Mouse (Mus musculus): Measurements from ENCODE around the gene Pfkfb2. TPM values are rescaled to one million over a fixed set of nuclear protein-coding genes. Genes with fewer than 3 reads are reported as not detected.

Pfkfb2 gene
- polyA plus RNA-seq, 1 experiment from 2014 or later: 21.5 TPM

DNA sequence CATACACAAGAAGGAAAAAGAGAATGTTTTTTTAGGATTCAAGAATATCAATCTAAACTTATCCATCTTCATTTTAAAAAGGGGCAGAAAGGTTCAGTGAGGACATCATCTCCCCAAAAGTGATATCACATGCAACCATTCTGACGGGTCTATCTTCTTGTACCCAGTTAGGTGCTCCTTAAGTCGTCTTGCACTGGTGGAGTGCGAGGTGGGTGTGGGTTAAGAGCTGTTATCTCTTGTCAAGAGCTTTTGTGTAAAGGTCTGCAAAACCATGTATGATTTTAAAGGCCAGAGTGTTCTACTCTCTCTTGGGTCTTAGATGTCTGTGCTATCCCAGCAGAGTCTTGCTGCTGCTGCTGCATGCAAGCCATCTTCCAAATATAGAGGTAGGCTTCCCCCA, 17.8 kb upstream of the Pfkfb2 start:
- no peak overlapping the region for H3K9ac ChIP-seq (replicated peaks)
- WGBS: 91% methylated on average over 3 of the region's 3 CpGs
- H3K4me3 ChIP-seq (replicated peaks): no peak overlapping the region
- H3K9me3 ChIP-seq: no peaks in the 10 kb centered on the region
- no peaks in the 10 kb centered on the region for H3K27me3 ChIP-seq
- no peak overlapping the region for H3K27ac ChIP-seq
- H3K36me3 ChIP-seq: no peaks in the 10 kb centered on the region
- H3K4me2 ChIP-seq (replicated peaks): no peak overlapping the region
- no peak for ATAC-seq
- H3K4me1 ChIP-seq (replicated peaks): no peaks in the 10 kb centered on the region

DNA sequence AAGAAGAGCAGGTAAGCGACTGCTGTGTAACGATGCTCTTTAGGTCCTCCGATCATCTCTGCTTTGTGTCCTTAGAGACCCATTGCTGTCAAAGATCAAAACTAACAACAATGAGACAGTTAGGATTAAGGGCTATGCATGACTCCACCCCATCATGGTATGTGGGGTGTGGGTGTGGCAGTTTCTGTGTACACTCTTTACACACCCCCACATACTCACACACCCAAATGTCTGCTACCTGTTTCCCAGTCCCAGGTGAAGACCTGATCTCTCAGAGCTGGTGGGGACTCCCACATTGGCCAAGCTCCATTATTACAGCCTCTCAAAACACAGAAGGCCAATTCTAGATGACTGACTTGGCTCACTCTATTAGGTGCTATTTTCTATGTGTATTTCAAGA, 16.5 kb upstream of the Pfkfb2 start:
- no peak overlapping the region for H3K4me2 ChIP-seq (replicated peaks)
- no peak overlapping the region for H3K4me3 ChIP-seq (replicated peaks)
- H3K27me3 ChIP-seq: no peaks in the 10 kb centered on the region
- H3K4me1 ChIP-seq (replicated peaks): no peaks in the 10 kb centered on the region
- 96% methylated on average over 3 of the region's 3 CpGs for WGBS
- H3K27ac ChIP-seq: no peak overlapping the region
- no peaks in the 10 kb centered on the region for H3K9me3 ChIP-seq
- H3K36me3 ChIP-seq: no peaks in the 10 kb centered on the region
- ATAC-seq: no peak
- no peak overlapping the region for H3K9ac ChIP-seq (replicated peaks)

DNA sequence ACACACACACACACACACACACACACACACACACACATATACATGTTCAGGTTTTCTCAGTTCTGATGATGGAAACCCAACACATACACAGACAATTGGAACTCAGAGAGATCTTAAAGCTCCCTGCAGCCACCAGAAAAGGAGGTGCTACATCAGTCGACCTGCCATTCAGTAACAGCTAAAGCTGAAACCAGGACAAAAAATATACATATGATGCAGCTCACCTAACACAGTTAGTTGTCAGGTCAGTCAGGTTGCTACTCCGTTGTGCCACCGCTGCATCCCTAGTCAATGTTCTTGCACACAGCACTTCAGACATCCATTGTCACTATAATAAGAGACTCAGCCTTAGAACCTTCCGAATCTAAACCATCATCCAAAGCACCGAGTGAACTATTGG, 15.9 kb upstream of the Pfkfb2 start:
- Histone ChIP-seq H3K4me2 (replicated peaks) (no peak overlapping the region), H3K27ac (no peak overlapping the region), H3K9ac (replicated peaks) (no peak overlapping the region), H3K36me3 (no peaks in the 10 kb centered on the region), H3K27me3 (no peaks in the 10 kb centered on the region), H3K4me1 (replicated peaks) (no peaks in the 10 kb centered on the region), H3K4me3 (replicated peaks) (no peak overlapping the region), H3K9me3 (no peaks in the 10 kb centered on the region)
- no peak for ATAC-seq
- WGBS: 88% methylated on average over 5 of the region's 5 CpGs

DNA sequence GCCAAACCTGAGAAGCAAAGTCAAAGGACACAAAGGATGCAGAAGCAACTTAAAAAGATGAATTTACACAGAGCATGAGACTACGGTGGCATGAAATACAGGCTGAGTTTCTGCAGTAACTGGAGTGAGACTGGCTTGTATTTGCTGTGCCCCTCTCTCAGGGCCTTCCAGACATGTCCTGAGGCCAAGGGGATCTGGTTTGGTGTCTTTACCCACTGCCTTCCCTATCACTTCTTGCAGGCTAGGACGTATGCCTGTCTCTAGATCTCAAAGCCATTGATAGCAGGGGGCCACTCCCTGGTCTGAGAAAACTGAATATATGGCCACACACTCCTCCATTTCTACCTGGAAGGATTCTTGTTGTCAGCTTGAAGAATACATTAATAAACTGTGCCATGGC, 15.2 kb upstream of the Pfkfb2 start:
- Histone ChIP-seq H3K4me1 (replicated peaks) (no peaks in the 10 kb centered on the region), H3K9me3 (no peaks in the 10 kb centered on the region), H3K27me3 (no peaks in the 10 kb centered on the region), H3K36me3 (no peaks in the 10 kb centered on the region), H3K4me2 (replicated peaks) (no peak overlapping the region), H3K4me3 (replicated peaks) (no peak overlapping the region), H3K27ac (no peak overlapping the region), H3K9ac (replicated peaks) (no peak overlapping the region)
- WGBS: 85% methylated on average over 2 of the region's 2 CpGs
- ATAC-seq: no peak

DNA sequence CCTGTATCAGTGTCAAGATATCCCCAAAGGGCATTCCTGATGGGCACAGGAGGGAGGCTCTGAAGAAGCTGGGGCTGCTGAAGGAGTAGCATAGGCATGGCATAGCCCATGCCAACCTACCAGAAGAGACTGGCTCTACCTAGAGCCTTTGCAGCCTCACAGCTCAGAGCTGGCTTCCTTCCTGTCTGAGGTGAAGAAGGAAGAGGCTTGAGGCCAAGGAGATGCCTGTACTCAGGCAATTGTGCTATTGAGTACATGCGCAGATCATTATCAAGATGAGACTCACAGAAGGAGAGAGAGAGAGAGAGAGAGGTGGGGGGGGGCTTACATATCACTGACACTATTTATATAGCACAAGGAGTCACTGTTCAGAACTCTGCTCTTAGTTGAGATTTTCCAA, 14.7 kb upstream of the Pfkfb2 start:
- H3K36me3 ChIP-seq: no peaks in the 10 kb centered on the region
- no peak for ATAC-seq
- H3K4me3 ChIP-seq (replicated peaks): no peak overlapping the region
- WGBS: 100% methylated on average over 1 of the region's 1 CpGs
- no peaks in the 10 kb centered on the region for H3K4me1 ChIP-seq (replicated peaks)
- H3K27me3 ChIP-seq: no peaks in the 10 kb centered on the region
- H3K27ac ChIP-seq: no peak overlapping the region
- no peak overlapping the region for H3K4me2 ChIP-seq (replicated peaks)
- no peaks in the 10 kb centered on the region for H3K9me3 ChIP-seq
- no peak overlapping the region for H3K9ac ChIP-seq (replicated peaks)

DNA sequence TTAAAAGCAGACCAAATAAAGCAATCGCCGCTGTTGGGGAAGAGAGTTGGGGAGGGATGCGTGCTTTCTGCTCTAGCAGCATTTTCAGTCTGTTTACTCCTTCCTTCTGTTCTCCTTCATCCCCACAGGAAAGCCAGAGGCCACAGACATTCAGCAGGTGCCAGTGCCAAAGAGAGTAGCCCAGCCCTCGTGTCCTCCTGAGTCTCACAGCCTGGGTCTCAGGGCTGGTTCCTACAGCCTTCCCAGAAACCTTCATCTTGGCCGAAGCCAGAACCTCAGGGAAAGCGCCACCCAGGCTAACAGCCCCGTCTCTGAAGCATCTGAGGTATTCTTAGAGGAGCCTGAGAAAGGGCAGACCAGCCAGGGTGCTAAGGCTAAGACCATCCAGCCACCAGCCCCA, 13.1 kb upstream of the Pfkfb2 start:
- no peaks in the 10 kb centered on the region for H3K36me3 ChIP-seq
- H3K9me3 ChIP-seq: no peaks in the 10 kb centered on the region
- H3K9ac ChIP-seq (replicated peaks): no peak overlapping the region
- H3K27ac ChIP-seq: no peak overlapping the region
- no peak overlapping the region for H3K4me2 ChIP-seq (replicated peaks)
- WGBS: 81% methylated on average over 7 of the region's 7 CpGs
- no peaks in the 10 kb centered on the region for H3K27me3 ChIP-seq
- H3K4me3 ChIP-seq (replicated peaks): no peak overlapping the region
- ATAC-seq: no peak
- H3K4me1 ChIP-seq (replicated peaks): 0 out of 2 replicates have a peak, but pooled peaks cover 3% of the 10 kb centered on the region

DNA sequence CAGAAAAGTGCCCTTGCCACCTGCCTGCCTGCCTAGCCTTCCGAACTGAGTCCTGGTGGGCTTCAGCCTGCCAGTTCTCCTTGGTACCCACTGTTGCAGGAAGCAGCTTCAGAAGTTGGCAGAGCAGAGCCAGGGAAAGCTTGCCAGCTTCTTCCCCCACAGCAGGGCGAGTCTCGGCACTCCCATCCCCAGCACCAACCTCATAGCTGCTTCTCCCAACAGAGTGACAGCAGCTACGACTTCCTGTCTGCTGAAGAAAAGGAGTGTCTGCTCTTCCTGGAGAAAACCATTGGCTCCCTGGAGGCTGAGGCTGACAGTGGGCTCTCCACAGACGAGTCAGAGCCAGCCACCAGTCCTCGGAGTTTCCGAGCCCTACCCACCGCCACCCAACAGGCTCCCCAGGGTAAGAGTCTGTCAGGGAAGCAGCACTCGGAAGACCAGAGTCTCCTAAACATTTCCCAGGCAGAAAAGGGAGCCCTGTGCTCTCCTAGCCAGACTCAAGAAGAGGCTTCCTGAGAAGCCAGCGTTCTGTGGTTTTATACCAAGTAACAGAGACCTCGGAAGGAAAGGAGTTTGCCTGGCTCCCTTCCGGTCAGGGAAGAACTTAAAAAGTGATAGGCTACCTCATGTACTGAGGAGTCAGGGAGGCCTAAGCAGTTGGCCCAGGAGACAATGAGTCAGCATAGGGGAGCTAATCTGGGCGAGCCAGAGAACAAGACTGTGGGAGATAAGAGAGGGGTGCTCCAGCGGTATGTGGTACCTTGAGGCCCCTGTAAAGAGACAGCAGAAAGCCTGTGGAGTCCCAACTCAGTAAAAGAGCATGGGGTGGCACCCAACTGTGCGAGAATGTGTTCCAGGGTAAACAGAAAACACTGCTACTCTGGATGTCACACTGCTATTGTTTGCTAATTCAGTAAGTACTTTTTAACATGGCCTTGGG, 12.0 kb upstream of the Pfkfb2 start:
- H3K36me3 ChIP-seq: no peaks in the 10 kb centered on the region
- no peak overlapping the region for H3K9ac ChIP-seq (replicated peaks)
- H3K27ac ChIP-seq: no peak overlapping the region
- WGBS: 65% methylated on average over 15 of the region's 15 CpGs
- no peak overlapping the region for H3K4me2 ChIP-seq (replicated peaks)
- H3K4me3 ChIP-seq (replicated peaks): no peak overlapping the region
- no peak for ATAC-seq
- no peaks in the 10 kb centered on the region for H3K9me3 ChIP-seq
- H3K4me1 ChIP-seq (replicated peaks): 0 out of 2 replicates have a peak, but pooled peaks cover 3% of the 10 kb centered on the region
- H3K27me3 ChIP-seq: no peaks in the 10 kb centered on the region

DNA sequence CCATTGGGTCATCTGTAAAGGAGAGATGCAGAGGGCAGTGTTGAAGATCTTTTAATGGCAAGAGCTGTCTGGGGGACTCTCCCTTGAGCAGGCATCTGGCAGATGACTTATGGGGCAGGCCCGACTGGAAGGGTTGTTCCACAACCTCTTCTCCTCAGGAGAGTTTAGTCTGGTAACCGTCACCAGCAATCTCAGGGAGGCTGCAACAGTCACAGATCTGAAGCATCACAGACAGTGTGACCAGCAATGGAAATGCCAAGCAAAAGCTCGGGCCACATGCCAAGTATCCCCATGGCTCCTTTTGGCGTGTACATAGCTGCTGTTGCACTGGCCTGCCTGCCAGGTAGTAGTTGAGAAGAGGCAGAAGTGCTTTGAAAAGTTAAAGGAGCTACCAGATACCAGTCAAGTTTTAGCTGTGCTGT, 11.2 kb upstream of the Pfkfb2 start:
- Histone ChIP-seq H3K27me3 (no peaks in the 10 kb centered on the region), H3K4me2 (replicated peaks) (no peak overlapping the region), H3K9me3 (no peaks in the 10 kb centered on the region), H3K9ac (replicated peaks) (no peak overlapping the region), H3K36me3 (no peaks in the 10 kb centered on the region), H3K4me3 (replicated peaks) (no peak overlapping the region), H3K27ac (no peak overlapping the region), H3K4me1 (replicated peaks) (0 out of 2 replicates have a peak, but pooled peaks cover 3% of the 10 kb centered on the region)
- ATAC-seq: no peak
- 79% methylated on average over 4 of the region's 4 CpGs for WGBS

DNA sequence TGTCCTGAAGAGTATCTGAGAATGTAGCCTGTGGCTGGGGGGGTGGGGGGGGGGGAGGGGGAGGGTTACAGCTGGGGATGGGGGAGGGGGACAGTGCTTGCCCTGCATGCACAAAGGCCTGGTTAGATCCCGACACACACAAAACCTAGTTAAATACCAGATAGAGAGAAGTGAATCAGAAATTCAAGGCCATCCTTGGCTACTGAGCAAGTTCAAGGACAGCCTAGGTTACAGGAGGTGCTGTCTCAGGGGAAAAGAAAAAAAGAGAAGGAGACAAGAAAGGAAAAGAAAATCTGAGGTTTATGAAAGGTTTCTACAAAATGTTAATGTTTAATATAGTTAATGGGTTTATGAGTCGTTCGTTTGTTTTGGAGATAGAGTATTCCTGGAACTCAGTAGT, 10.6 kb upstream of the Pfkfb2 start:
- Histone ChIP-seq H3K4me1 (replicated peaks) (0 out of 2 replicates have a peak, but pooled peaks cover 3% of the 10 kb centered on the region), H3K9me3 (no peaks in the 10 kb centered on the region), H3K27me3 (no peaks in the 10 kb centered on the region), H3K4me2 (replicated peaks) (no peak overlapping the region), H3K4me3 (replicated peaks) (no peak overlapping the region), H3K9ac (replicated peaks) (no peak overlapping the region), H3K27ac (no peak overlapping the region), H3K36me3 (no peaks in the 10 kb centered on the region)
- no peak for ATAC-seq
- 76% methylated on average over 3 of the region's 3 CpGs for WGBS

DNA sequence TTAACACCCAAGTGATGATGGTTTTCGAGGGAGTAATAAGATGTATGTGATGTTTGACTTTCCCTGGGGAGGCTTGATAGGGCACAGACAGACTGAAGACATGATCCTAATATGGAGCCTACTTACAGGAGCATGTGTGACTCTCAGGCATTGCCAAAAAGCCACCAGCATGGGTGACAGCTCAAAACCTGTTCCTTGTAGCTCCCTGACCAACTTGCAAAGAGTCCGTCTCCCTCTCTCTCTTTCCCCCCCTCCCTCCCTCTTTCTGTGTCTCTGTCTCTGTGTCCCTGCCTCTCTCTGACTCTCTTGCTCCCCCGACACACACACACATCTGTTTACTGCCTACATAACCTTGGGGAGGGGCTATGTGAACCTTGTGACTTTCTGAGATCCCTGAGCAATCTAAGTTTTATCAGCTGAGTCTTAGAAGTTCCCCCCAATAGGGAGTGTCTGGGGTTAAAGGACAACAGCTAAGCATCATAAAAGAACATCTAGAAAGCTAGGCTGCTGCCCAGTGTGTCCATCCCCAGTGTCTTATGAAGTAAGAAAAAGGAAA, 9.6 kb upstream of the Pfkfb2 start:
- H3K27me3 ChIP-seq: no peaks in the 10 kb centered on the region
- H3K27ac ChIP-seq: no peak overlapping the region
- 90% methylated on average over 3 of the region's 3 CpGs for WGBS
- ATAC-seq: no peak
- no peak overlapping the region for H3K4me2 ChIP-seq (replicated peaks)
- H3K4me3 ChIP-seq (replicated peaks): no peak overlapping the region
- 0 out of 2 replicates have a peak, but pooled peaks cover 3% of the 10 kb centered on the region for H3K4me1 ChIP-seq (replicated peaks)
- no peak overlapping the region for H3K9ac ChIP-seq (replicated peaks)
- no peaks in the 10 kb centered on the region for H3K36me3 ChIP-seq
- no peaks in the 10 kb centered on the region for H3K9me3 ChIP-seq

DNA sequence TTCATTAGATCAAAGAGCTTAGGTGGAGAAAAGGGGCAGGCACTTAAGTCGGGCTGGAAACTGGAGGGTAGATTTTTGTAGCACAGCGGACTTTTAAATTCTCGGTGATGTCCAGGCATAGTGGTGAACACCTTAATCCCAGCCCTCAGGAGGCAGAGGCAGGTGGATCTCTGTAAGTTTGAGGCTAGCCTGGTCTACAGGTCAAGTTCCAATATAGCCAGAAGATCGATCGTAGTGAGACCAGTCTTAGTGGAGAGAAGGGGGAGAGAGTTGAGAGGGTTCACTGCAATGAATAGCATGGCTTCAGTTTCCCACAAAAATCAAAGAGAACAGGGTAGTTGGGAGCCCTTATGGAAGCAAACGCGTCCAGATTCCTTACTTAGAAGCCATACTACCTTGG, 8.9 kb upstream of the Pfkfb2 start:
- 96% methylated on average over 7 of the region's 7 CpGs for WGBS
- Histone ChIP-seq H3K36me3 (no peaks in the 10 kb centered on the region), H3K4me2 (replicated peaks) (no peak overlapping the region), H3K4me3 (replicated peaks) (no peak overlapping the region), H3K27ac (no peak overlapping the region), H3K27me3 (no peaks in the 10 kb centered on the region), H3K9me3 (no peaks in the 10 kb centered on the region), H3K9ac (replicated peaks) (no peak overlapping the region), H3K4me1 (replicated peaks) (0 out of 2 replicates have a peak, but pooled peaks cover 3% of the 10 kb centered on the region)
- no peak for ATAC-seq

DNA sequence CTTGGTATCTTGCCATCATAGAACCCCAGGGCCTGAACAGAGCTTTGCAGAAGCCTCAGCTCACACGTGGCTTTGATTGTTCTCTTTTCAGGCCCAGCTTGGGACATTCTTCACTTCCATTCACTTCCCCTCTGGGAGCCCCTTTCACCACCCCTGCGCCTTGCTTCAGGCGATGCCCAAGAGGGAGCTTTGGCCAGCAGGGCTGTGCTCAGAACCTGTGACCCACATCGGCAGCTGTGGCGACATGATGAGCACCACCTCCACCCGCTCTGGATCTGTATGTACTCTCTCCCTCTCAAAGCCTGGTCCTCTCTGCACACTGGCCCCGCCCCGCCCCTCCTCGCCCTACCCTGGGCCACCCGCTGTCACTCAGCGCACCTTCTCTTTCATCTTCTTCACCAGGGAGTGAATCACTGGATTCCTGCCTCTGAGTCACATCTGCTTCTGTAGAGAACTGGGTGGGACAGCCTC, 8.4 kb upstream of the Pfkfb2 start:
- Histone ChIP-seq H3K4me1 (replicated peaks) (0 out of 2 replicates have a peak, but pooled peaks cover 3% of the 10 kb centered on the region), H3K36me3 (no peaks in the 10 kb centered on the region), H3K9me3 (no peaks in the 10 kb centered on the region), H3K4me2 (replicated peaks) (no peak overlapping the region), H3K4me3 (replicated peaks) (no peak overlapping the region), H3K27me3 (no peaks in the 10 kb centered on the region), H3K27ac (no peak overlapping the region), H3K9ac (replicated peaks) (no peak overlapping the region)
- WGBS: 36% methylated on average over 11 of the region's 11 CpGs
- ATAC-seq: 0 out of 2 replicates have a peak, but pooled peaks have one; percentile 55

Measured in midbrain, embryonic 13.5 days (tissue).